Mouse (Mus musculus): ENCODE measurements around the gene Ttc28.

DNA sequence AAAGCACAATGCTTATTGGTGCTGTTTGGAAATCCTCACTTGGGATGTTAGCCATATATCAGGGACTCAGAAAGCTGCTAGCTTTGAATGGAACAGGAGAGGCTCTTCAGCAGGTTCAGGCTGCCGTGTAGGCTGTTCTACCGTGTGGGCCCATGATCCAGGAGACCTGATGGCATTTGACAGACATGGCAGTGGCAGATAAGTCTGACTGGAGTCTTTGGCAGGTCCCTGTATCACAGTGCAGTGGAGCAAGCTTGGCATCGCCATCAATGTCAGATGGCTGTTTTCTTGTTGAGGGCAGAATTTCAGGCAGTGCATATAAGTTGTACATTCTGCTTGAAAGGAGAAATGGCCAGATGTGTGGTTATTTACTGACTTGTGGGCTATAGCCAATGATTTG lies 11.0 kb downstream of the Ttc28 start:
- no peak for TF ChIP-seq TAL1 (IDR thresholded peaks at IDR 0.05; ENCODE audit: low read length)
- TF ChIP-seq GATA1 (IDR thresholded peaks at IDR 0.05; ENCODE audit: low read length), result no peak

Measured in erythroblast, embryonic 14.5 days (primary cell).